Mouse (Mus musculus) gastrocnemius, postnatal 10 days (tissue): Measurements from ENCODE around the gene Pfas. TPM values are rescaled to one million over a fixed set of nuclear protein-coding genes. Genes with fewer than 3 reads are reported as not detected.
A peak's percentile ranks its signal among the peaks of the same experiment; 100 is the strongest.
"Not testable (repeated sequence)": the region's sequence is repeated elsewhere in the genome, so short reads cannot be mapped to it uniquely, and the experiment has no call there.

Source experiments
- DNase-seq: peaks from one replicate; pipeline ENCODE4 v3.0.0; 2021; ENCODE audit warnings: mixed read lengths
- microRNA-seq, 2 experiments: library from miRNA; unstranded; fragments of <30 nt; microRNA quantifications; one replicate each; pipeline ENCODE4 v1.2.0; 2021
- total RNA-seq, 2 experiments: library from RNA; stranded (reverse); gene quantifications; 2 replicates each; pipeline ENCODE4 v1.2.3; 2021

The Pfas gene
- total RNA-seq, 2 experiments from 2014 or later, result 7.8 to 11.2 TPM

DNA sequence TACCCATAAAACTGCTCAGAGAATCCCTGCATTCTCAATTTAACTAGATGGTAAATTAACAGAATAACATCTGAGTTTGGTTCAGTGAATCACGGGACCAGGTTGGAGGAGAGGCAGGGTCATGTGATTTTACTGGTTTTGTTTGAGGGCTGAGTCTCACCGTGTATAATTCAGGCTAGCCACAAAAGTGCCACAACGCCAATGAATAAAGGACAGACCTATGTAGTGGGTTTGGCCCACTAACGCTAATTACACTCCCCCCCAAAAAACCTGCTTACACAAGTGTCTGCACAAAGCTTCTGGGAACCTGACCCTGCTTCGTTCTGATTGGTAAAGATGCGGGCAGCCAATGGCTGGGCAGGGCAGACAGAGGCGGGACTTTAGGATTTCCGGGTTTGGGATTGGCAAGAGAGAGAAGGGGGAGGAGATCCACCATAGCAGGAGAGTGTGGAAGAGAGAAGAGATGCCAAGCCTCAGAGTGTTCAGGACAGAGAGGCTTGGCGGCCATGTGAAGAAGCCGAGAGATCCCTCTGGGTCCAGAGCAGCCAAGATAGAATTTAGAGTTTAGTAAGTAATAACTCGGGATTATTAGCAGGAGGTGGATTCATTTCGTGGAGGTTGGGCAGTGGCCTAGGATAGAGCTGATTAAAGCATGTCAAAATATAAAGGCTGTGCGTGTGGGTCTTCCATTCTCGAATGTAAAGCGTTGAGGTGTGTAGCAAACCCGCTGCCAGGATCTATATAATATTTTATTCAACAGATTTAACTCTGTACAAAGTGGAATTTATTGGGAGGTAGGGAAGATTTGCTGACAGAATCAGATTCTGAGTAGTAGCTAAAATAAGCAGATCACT is 68.6 kb downstream of the Pfas start:
- peak; percentile 70 for DNase-seq

DNA sequence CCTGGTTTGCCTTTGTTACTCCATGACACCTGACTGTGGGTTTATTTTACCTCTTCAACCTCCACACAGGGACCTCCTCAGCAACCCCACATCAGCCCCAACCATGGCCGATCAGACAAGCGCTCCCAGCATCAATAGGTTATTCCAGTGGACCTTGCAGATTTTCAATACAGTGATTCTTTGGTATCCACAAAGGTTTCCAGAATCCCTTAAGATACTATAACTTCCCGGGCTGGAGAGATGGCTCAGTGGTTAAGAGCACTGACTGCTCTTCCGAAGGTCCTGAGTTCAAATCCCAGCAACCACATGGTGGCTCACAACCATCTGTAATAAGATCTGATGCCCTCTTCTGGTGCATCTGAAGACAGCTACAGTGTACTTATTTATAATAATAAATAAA is 71.3 kb downstream of the Pfas start:
- DNase-seq, result not testable (repeated sequence)

Small RNA genes within 50 kb of the gene (microRNA-seq; reads per million reads assigned to microRNA genes)
- gene Mir3062, result 0 to 1.6 reads per million in 2 experiments

Other genes starting within 250 kb of the Pfas start
- 10 to 100 TPM; 58.3 to 68.8 TPM for gene Ndel1, start 136.6 kb downstream of the Pfas start, total RNA-seq
- not detected for gene Rnf222, start 119.9 kb downstream of the Pfas start, total RNA-seq
- gene Rpl26, start 106.9 kb downstream of the Pfas start, total RNA-seq, result 1,000 to 10,000 TPM in 1 of 2 experiments, 100 to 1,000 TPM in 1; 992 to 1,013 TPM
- gene Odf4, start 81.4 kb downstream of the Pfas start, total RNA-seq, result not detected
- 10 to 100 TPM; 13.0 to 17.1 TPM for gene Arhgef15, start 51.0 kb downstream of the Pfas start, total RNA-seq
- 1 to 10 TPM; 2.3 to 3.7 TPM for gene Slc25a35, start 40.3 kb downstream of the Pfas start, total RNA-seq
- 10 to 100 TPM; 45.0 to 57.6 TPM for gene Rangrf, start 33.3 kb downstream of the Pfas start, total RNA-seq
- gene Ctc1, start 7.5 kb upstream of the Pfas start, total RNA-seq, result 10 to 100 TPM; 11.2 to 17.2 TPM
- 10 to 100 TPM; 10.2 to 11.6 TPM for gene Aurkb, start 37.2 kb upstream of the Pfas start, total RNA-seq
- gene Borcs6, start 51.3 kb upstream of the Pfas start, total RNA-seq, result 10 to 100 TPM; 12.6 to 13.9 TPM
- gene Tmem107, start 62.3 kb upstream of the Pfas start, total RNA-seq, result 1 to 10 TPM; 4.3 to 5.2 TPM
- 10 to 100 TPM; 52.4 to 55.8 TPM for gene Vamp2, start 80.0 kb upstream of the Pfas start, total RNA-seq
- 10 to 100 TPM; 17.5 to 78.6 TPM for gene Per1, start 86.8 kb upstream of the Pfas start, total RNA-seq
- gene Hes7, start 111.9 kb upstream of the Pfas start, total RNA-seq, result not detected
- under 1 TPM; 0.27 to 0.49 TPM for gene 9130213A22Rik, start 114.1 kb upstream of the Pfas start, total RNA-seq
- under 1 TPM in 1 of 2 experiments, not detected in 1; 0.27 TPM for gene Aloxe3, start 117.4 kb upstream of the Pfas start, total RNA-seq
- not detected for gene Alox12b, start 148.5 kb upstream of the Pfas start, total RNA-seq
- under 1 TPM in 1 of 2 experiments, not detected in 1; 0.09 TPM for gene Alox8, start 189.4 kb upstream of the Pfas start, total RNA-seq
- gene Gucy2e, start 228.6 kb upstream of the Pfas start, total RNA-seq, result not detected